Mouse (Mus musculus) adipocyte (in vitro differentiated cells): ENCODE data around the gene Ifnl2.
"Not testable (repeated sequence)": the region's sequence is repeated elsewhere in the genome, so short reads cannot be mapped to it uniquely, and the experiment has no call there.

Source experiments
- DNase-seq: peaks from one replicate; pipeline ENCODE4 v3.0.0-alpha.2; 2016; ENCODE audit warnings: low spot score

Gene Ifnl2

GRCm38 (mm10) chr7:28510405-28510974, at the start of gene Ifnl2:
Ifnl2 (minus strand) TSS chr7:28510455.
- not testable (repeated sequence) for DNase-seq

DNA sequence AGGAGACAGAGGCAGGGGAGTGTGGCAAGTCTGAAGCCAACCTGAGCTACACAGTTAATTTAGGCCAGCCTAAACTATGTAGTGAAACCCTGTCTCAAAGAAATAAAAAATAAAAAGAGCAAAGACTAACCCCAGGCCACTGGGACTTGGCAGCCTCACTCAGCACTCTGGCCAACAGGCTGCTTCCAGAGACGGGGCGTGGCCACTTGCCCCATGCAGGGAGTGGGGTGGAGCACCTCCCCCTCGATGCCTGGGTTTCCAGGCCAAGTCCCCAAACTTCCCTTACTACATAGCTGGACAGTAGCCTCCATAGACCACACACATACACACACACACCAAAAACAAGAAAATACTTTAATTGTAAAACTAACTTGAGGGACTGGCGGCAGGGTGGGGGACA, 48.2 kb upstream of the Ifnl2 start:
- DNase-seq = peak; percentile 82

GRCm38 (mm10) chr7:28557708-28558107, 47.5 kb upstream of the Ifnl2 start:
- no peak for DNase-seq

DNA sequence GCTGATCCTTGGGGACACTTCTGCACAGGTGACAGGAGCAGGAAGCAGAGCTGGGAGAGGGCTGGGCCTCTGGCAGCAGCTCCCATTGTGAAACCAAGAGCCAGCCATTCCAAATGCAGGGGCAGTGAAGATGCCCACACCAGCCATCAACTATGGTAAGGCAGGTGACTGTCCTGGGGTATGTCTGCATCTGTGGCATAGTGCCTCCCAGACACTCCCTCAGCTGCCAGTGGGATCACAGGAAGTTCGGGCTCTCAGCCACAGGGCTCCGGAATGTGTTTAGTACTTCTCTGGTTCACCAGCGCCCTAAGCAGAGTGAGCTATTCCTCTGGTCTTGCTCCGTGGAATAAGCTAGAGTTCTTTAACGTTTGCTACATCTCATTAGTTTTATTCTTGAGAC, 46.8 kb upstream of the Ifnl2 start:
- no peak for DNase-seq

- DNase-seq = no peak
These were observed 45.8 kb upstream of the Ifnl2 start for GRCm38 (mm10) chr7:28555939-28556535.

GRCm38 (mm10) chr7:28553076-28553475, 42.8 kb upstream of the Ifnl2 start:
- no peak for DNase-seq

GRCm38 (mm10) chr7:28547628-28548027, 37.4 kb upstream of the Ifnl2 start:
- no peak for DNase-seq

DNA sequence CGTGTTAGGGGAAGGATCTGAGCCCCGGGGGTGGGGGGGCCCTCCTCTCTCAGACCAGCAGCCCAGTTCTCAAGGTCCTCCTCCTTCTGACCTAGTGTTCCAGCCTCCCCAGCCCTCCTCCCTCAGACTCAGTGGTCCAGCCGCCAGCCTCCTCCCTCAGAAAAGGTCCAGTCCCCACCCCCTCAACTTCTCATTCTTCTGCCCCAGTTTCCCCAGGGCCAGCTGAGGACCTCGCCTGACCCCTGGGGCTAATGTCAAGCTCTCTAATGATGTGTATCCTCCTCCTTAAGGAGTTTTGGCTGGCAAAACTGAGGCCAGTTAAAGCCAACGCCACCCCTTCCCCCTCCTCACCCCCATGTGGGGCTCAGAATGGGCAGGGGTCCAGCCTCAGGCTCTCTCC, 36.9 kb upstream of the Ifnl2 start, which contains the start of gene Nccrp1:
Gene Nccrp1 (minus strand): TSS at position 101 of the 400 bp plus-strand sequence.
- no peak for DNase-seq

GRCm38 (mm10) chr7:28546649-28547048, 36.4 kb upstream of the Ifnl2 start:
- no peak for DNase-seq

- no peak for DNase-seq
These were observed 35.6 kb upstream of the Ifnl2 start for GRCm38 (mm10) chr7:28545891-28546210.

DNA sequence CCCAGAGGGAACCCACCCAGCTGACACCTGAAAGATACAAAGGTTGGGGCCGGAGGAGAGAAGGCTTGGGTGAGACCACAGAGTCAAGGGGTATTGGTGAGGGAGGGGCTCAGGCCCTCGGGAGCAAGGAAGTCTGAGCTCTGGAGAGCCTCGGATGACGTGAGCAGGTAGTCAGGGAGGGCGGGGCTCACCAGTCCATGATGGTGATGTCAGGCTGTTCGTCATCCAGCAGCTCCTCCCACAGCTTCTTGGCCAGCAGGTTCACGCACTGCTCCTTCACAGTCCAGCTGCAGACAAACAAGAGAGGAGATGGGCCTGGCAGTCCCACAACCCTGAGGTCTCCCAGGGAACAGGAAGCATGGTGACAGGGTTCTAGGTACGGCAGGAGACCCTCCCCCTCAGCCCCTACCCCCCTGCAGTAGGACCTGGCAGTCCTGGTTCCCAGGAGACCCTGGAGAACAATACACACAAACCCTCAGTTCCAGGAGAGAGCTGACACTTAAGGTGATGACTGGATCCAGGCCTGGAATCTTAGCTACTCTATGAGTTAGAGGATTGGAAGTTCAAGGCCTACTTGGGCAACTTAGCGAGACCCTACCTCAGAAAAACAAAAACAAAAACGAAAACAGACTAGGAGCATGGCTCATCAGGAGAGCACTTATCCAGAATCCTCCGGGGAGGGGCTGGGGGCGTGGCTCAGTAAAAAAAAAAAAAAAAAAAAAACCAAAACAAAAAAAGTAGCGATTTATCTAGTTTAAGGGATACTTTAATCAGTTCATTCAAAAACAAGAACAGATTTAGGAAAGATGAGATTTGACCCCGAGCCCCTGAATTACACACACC, 35.0 kb upstream of the Ifnl2 start:
- DNase-seq = no peak

DNA sequence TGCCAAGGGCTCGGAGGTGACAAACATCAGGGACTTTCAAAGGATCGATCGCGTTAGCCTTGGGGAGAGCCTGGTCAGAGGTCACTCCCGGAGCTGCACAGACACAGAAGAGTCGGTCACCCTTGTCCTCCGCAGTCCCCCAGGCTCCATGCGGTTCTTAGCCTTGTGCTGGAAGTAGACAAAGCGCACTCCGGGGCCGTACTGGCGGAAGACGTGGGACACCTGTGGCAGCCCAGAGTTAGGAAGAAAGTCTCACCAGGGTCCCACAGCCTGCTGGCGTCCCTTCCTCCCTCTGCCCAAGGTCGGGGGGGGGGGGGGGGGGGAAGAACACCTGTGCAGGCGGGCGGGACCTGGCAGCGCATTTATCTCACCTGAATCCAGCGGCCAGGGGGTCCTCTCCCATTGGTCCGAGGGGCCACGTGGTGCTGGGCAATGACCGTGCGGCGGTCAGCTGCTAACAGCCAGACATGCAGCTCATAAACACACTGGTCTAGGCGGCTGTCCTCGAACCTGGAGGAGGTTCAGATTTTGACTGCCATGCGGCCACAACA, 33.9 kb upstream of the Ifnl2 start:
- DNase-seq = no peak

- no peak for DNase-seq
These were observed 30.3 kb upstream of the Ifnl2 start, which contains the start of gene Sycn for GRCm38 (mm10) chr7:28540526-28540925. Sycn (plus strand) TSS chr7:28540885.

DNA sequence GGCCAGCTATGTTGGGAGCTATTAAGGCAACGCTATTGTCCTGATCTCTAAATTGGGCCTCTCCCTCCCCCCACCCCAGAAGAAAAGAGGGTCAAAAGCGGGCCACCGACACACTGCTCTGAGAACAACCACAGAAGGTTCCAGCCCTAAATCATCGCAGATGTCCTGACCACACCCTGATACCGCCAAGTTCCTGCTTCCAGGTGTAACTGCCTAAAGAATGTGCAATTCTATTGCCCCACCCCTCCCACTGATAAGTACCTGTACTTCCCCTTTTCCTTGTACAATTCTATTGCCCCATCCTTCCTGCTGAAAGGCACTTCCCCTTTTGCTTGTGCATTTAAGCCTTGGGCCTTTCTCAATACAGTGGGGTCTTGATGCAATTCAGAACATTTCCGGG, 28.6 kb upstream of the Ifnl2 start:
- DNase-seq = not testable (repeated sequence)

- DNase-seq = no peak
These were observed 21.8 kb upstream of the Ifnl2 start for GRCm38 (mm10) chr7:28532005-28532404.

DNA sequence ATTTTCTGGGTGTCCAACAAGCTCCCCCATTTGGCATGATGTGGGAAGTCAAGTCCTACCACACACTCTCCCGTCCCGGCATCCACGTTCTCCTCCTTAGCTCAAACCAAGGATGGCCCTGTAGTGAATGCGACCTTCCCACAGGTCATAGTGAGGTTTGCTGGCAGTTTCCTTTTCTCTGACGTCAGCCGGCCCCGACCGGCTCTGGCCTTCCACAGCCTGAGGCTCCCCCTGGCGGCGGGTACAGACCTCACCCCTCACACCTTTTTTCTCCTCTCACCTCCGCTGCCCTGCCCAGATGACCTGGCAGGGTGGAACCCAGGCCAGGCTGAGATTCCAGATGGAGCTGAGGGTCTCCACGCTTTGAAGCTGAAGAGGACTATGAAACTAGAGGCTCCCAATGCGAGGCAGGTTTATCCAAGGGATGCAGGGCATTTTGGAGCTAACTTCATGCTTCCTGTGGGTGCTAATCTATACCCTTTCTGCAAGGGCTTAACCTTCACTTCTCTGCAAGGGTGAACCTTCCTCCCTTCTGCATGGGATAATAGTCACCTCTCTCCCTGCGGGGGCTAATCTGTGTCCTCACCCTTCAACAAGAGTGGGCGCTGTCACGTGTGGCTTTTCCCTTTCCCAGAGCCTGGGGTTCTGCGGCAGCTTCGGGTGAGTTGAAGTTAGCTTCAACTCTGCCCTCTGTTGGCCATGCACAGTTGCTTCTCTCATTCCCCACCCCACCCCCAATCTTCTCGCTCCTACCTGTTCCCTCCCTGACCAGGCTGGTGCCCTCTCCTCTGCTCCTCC, 17.9 kb upstream of the Ifnl2 start:
- peak; percentile 36 for DNase-seq

DNA sequence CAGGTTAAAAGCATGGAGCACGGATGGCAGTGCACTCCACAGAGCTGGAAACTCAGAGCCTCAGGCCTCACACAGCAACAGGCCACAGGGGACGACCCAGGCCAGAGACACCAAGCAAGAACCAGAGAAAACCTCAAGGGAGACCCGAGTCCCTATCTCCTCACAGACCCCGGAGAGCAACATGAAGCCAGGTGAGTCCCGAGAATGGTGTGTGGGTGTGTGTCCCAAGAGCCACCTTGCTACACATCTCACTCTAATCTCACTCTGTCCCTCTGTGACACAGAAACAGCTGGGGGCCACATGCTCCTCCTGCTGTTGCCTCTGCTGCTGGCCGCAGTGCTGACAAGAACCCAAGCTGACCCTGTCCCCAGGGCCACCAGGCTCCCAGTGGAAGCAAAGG, 12.3 kb upstream of the Ifnl2 start, which contains the start of gene Ifnl3:
Gene Ifnl3 (plus strand): TSS at position 301 of the 400 bp plus-strand sequence.
- not testable (repeated sequence) for DNase-seq

- DNase-seq = no peak
These were observed 1.2 kb upstream of the Ifnl2 start for GRCm38 (mm10) chr7:28511441-28511840.

GRCm38 (mm10) chr7:28509121-28509520, 1.1 kb downstream of the Ifnl2 start:
- not testable (repeated sequence) for DNase-seq

DNA sequence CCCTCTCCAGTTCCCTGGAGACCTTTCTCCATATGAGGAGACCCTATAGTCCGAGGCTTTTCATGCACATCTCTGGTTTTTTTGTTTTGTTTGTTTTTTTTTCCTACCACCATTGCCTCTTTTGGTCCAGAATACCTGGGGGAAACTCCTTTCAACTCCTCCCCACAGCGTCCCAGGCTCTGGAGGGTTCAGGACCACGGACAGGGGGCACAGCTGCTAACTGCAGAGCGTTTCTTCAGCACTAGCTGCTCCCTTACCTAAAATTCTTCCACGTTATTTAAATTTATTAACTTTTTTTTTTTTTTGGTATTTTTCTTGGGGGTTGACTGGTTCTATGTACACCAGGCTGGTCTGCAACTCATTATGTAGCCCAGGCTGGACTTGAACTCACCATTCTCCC, 4.7 kb downstream of the Ifnl2 start:
- peak; percentile 21 for DNase-seq

DNA sequence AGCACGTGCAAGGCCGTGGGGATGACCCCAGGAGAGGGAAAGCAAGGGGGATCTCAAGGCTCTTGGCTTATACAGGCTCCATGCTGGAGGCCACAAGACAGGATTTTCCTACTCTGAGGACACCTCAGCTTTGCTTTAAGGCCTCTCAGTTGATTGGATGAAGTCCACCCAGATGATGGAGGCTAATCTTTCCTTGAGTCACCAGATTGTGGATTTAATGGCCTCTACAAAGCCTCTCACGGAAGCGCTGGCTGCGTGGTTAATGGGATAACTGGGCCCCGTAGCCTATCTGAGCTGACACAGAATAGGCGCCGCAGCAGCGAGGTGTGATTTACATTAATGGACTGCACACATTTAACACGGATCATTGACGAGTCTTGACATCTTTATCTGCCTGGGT, 14.8 kb downstream of the Ifnl2 start:
- no peak for DNase-seq

DNA sequence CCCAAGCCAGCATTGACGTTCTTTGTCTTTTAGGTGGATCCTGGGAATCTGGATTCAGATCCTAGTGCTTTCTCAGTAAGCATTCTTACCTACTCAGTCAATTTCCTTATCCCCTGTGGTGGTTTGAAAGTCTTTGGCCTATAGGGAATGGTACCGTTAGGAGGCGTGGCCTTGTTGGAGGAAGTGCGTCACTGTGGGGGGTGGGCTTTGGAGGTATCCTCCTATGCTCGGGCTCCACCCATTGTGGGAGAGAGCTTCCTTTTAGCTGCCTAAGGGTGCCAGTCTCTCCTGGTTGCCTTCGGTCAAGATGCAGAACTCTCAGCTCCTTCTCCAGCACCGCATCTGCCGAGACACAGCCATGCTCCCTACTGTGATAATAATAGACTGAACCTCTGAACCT, 17.9 kb downstream of the Ifnl2 start:
- no peak for DNase-seq
